Mouse (Mus musculus) layer of hippocampus, adult 6 months (tissue): Measurements from ENCODE around the gene Nek5. TPM values are rescaled to one million over a fixed set of nuclear protein-coding genes. Genes with fewer than 3 reads are reported as not detected.

Experiments used
- long read RNA-seq, 2 experiments: library from polyadenylated mRNA; unstranded; transcript quantifications; one replicate each; pipeline ENCODE4 v2.0.0; 2019 to 2020
- polyA plus RNA-seq: library from polyadenylated mRNA; unstranded; fragments of <200 nt; fragmentation: Nextera tagmentation; gene quantifications from 2 replicates; pipeline ENCODE4 v1.2.3, GENCODE M21; 2021

The Nek5 gene
- polyA plus RNA-seq = 0.70 and 2.5 TPM in 2 replicates
- long read RNA-seq, experiment 1, partial matches to known transcripts = 0 of 2 reads
- long read RNA-seq, experiment 1, other reads (novel, unspliced or antisense) = 2 of 2 reads
- long read RNA-seq, experiment 2, partial matches to known transcripts = 0 of 2 reads
- long read RNA-seq, experiment 2, other reads (novel, unspliced or antisense) = 1 of 2 reads

DNA sequence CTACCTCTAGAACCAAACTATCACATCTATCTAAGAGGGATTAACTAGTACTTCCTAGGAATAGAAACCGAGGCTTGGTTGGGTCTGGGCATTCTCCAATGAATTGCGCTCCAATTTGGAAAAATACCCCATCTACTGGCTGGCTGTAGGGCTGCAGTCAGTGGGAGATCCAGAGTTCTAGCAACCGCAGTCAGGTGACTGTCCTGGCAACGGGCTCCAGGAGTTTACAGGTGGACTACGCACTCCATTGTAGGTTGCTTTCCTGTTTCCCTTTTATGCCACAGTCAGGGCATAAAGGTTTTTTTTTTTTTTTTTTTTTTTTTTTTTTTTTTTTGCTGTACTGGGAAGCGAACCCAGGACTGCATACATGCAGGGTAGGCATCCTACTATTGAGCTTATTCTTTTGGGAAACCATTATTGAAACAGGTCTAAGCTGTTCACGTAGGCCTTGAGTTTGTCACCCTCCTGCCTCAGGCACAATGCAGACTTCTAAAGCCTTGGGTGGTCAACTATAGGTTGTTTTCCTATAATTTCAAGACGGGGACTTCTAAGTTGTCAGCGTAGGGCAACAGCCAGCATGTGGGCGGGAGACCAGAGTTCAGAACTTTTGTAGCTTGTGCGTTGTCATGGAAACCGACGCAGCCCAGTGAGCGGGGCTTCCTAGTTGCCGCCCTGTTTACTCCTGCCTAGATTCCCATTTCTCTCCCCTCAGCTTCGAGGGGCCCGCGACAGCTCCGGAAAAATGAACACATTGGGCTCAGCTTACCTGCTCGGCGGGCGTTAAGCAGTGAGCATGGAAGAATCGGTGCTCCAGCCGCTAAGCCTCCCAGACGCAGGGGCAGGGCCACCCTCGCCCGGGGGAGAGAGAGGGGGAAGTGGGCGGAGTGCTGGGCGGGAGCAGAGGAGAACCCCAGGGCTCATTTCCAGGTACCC lies at the start of gene Nek5:
Gene Nek5, minus strand, starts transcription at position 834 of the 933 bp plus-strand sequence.

DNA sequence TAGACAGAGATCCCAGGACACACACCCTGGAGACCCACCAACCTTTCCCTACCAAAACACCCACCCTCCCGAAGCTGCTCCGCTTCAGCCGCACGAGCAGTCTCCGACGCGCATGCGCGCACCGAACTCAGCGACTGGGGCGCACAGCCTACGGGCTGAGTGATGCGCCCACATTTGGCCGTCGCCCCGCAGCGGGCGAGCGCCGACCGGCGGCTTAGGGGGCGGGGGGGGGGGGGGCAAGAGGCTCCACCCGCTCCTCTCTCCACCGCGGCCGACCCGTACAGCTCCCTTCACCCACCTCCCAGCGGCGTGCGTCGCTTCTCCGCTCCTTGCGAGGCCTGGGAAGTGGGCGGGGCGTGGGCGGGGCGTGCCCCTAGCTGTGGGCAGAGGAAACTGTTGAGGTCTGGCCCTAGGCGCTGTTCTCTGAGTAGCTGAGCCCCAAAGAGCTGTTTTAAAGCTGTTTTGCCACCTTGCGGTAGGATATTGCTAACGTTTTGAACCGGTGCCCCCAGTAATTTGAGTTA lies 41.3 kb upstream of the Nek5 start, which contains the start of gene Nek3:
Gene Nek3, minus strand, starts transcription at position 356 of the 524 bp plus-strand sequence.

DNA sequence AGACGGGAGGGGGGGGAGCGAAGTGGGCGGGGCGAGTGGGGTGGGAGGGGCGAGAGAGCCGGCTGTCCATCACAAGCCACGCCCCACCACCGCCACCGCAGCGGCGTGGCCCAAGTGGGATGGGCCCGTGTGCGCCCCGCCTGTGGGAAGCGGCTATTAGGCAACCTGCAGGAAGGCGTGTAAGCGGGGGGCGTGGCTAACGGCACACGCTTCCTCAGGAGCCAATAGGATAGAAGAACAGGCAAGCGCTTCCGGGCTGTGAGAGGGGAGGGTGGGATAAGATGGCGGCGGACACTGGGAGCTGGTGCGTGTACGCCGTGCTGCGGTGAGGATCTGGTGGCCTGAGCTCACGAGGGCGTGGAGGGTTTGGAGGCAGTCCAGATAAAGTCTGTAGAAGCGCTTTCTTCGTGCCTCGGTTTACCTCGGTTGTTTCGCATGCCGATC lies 64.4 kb downstream of the Nek5 start, which contains the start of gene Alg11:
Gene Alg11, plus strand, starts transcription at position 276 of the 444 bp plus-strand sequence.

DNA sequence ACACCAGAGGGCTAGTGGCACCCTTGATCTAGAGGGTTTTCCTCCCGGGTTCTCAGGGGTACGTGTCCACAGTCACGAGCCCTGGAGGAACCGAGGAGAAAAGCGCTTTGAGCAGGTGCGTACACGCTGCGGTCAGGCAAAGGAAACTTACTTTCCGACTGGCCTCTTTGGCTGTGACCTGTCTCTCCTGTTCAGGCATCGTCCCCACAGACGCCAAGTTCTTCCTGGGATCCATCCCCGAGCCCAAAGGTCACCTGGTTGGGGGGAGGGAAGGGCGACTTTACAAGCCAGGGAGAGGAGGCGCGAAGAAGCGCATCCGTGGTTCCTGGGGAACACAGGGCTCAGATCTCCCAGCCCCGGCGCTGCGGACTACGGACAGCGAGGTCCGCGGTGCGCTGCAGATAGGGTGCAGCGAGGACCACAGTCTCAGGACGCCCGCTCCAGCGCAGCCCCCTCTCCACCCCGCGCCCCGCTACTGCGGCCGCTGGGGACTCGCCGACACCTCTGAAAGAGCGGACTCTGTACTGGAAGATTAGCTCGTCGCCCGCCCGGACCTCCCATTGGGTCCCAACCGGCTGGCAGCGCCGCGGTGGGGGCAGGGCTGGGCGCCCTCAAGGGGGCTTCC lies 64.9 kb downstream of the Nek5 start, which contains the start of gene Atp7b:
Gene Atp7b, minus strand, starts transcription at position 485 of the 625 bp plus-strand sequence.

Other genes starting within 250 kb of the Nek5 start
- 1.0 TPM in 1 of 2 replicates, not detected in the other for gene Defb9, start 239.6 kb downstream of the Nek5 start, polyA plus RNA-seq
- 35.5 TPM in 1 of 2 replicates, not detected in the other for gene Defb11, start 218.6 kb downstream of the Nek5 start, polyA plus RNA-seq
- gene Defb15, start 192.3 kb downstream of the Nek5 start, polyA plus RNA-seq = not detected in 2 replicates
- not detected in 2 replicates for gene Defb35, start 186.7 kb downstream of the Nek5 start, polyA plus RNA-seq
- not detected in 2 replicates for gene Defb13, start 178.3 kb downstream of the Nek5 start, polyA plus RNA-seq
- gene Fam90a1a, start 166.3 kb downstream of the Nek5 start, polyA plus RNA-seq = not detected in 2 replicates
- not detected in 2 replicates for gene Ccdc70, start 155.3 kb downstream of the Nek5 start, polyA plus RNA-seq
- gene Atp7b, start 64.7 kb downstream of the Nek5 start, polyA plus RNA-seq = 0.63 and 0.93 TPM in 2 replicates
- 7.8 and 12.3 TPM in 2 replicates for gene Alg11, start 64.3 kb downstream of the Nek5 start, polyA plus RNA-seq
- gene Nek3, start 41.4 kb upstream of the Nek5 start, polyA plus RNA-seq = 1.2 and 1.3 TPM in 2 replicates
- 0.33 and 0.56 TPM in 2 replicates for gene Ckap2, start 60.8 kb upstream of the Nek5 start, polyA plus RNA-seq
- 10.8 and 11.8 TPM in 2 replicates for gene Vps36, start 67.8 kb upstream of the Nek5 start, polyA plus RNA-seq
- 1.6 and 2.1 TPM in 2 replicates for gene Thsd1, start 102.3 kb upstream of the Nek5 start, polyA plus RNA-seq
- gene Tpte, start 158.4 kb upstream of the Nek5 start, polyA plus RNA-seq = not detected in 2 replicates